Mouse (Mus musculus): ENCODE results near the gene Thsd4. TPM values are rescaled to one million over a fixed set of nuclear protein-coding genes. Genes with fewer than 3 reads are reported as not detected.
A peak's percentile ranks its signal among the peaks of the same experiment; 100 is the strongest.

Thsd4 gene
- polyA plus RNA-seq, 1 experiment from 2014 or later: 3.4 TPM

DNA sequence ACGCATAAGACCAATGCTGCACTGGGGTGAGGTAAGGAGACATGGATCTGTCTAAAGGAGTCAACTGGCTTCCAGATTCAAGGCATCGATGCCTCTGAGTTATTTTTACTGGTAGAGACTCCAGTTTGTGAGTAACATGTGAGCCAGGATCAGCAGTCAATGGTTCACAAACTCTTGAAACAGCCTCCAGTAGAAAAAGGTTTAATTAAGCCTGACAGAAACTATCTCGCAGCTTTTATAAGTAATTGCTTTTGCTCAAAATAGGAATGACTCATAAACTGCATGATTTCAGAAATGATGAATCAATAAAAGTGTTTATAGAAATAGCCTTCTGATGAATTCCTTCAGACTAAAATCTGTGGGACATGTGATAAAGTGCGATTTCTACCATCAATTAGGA is 432.4 kb downstream of the Thsd4 start:
- DNase-seq (ENCODE audit: low spot score): no peak
- ATAC-seq: no peak
- Histone ChIP-seq H3K4me1 (ENCODE audit: insufficient read depth, low read depth, low read length) (no peaks in the 10 kb centered on the region), H3K36me3 (ENCODE audit: insufficient read depth, low read length) (no peaks in the 10 kb centered on the region), H3K9me3 (ENCODE audit: low read length) (no peaks in the 10 kb centered on the region), H3K27ac (ENCODE audit: low read length) (no peak overlapping the region), H3K27me3 (replicated peaks; ENCODE audit: insufficient read depth, low read length) (no peaks in the 10 kb centered on the region), H3K9ac (replicated peaks; ENCODE audit: low read depth) (no peak overlapping the region), H3K4me3 (ENCODE audit: low read depth, low read length) (no peak overlapping the region), H3K4me2 (replicated peaks; ENCODE audit: low read depth, low read length) (no peak overlapping the region)
- WGBS: 88% methylated on average over 4 of the region's 4 CpGs
- TF ChIP-seq EP300 (IDR thresholded peaks at IDR 0.05): no peak
- no peak for TF ChIP-seq CTCF (IDR thresholded peaks at IDR 0.05)

DNA sequence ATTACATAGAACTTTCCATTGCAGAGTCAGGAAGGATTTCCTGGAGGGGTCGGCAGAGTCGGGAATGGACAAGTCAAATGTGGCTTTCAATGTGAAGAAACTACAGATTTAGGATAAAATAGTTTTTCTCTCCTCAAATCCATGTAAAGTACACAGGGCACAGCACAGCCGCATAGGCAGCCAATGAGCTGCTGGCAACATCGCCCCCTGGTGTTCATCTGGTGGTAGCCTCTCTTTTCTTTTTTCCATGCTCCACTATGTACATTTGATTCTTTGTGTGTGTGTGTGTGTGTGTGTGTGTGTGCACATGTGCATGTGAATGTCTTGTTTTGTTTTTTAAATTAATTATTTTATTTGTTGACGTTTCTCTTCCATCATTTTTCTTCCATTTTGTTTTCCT is 433.7 kb downstream of the Thsd4 start:
- Histone ChIP-seq H3K9me3 (ENCODE audit: low read length) (no peaks in the 10 kb centered on the region), H3K4me1 (ENCODE audit: insufficient read depth, low read depth, low read length) (no peaks in the 10 kb centered on the region), H3K9ac (replicated peaks; ENCODE audit: low read depth) (no peak overlapping the region), H3K27me3 (replicated peaks; ENCODE audit: insufficient read depth, low read length) (no peaks in the 10 kb centered on the region), H3K4me3 (ENCODE audit: low read depth, low read length) (no peak overlapping the region), H3K4me2 (replicated peaks; ENCODE audit: low read depth, low read length) (no peak overlapping the region), H3K36me3 (ENCODE audit: insufficient read depth, low read length) (no peaks in the 10 kb centered on the region), H3K27ac (ENCODE audit: low read length) (no peak overlapping the region)
- WGBS: 52% methylated on average over 5 of the region's 5 CpGs
- ATAC-seq: no peak
- DNase-seq (ENCODE audit: low spot score): peak; percentile 26
- TF ChIP-seq CTCF (IDR thresholded peaks at IDR 0.05): peak; percentile 73
- TF ChIP-seq EP300 (IDR thresholded peaks at IDR 0.05): no peak

DNA sequence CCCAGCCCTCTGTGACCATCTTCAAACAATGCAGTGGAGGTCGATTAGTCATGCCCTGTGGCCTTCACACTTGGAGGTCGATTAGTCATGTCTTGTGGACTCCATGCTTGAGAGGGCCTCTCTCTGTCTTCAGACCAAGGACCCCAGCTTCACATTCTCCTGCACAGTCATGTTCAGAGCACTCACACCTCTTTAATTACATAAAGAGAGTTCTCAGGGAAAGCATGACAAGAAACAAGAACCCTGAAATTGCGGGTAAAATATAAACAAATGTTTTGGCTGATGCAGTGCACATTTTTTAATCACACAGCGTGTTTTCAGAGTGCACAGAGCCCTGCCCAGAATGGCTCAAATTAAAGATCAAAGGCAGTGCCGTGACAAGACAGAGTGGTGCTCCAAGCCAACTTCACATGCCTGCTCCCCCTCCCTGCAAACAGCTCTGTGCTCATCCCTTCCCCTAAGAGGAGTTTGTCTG is 439.7 kb downstream of the Thsd4 start:
- TF ChIP-seq EP300 (IDR thresholded peaks at IDR 0.05): 0 out of 2 replicates have a peak, but pooled peaks have one; percentile 16
- TF ChIP-seq CTCF (IDR thresholded peaks at IDR 0.05): no peak
- Histone ChIP-seq H3K36me3 (ENCODE audit: insufficient read depth, low read length) (no peaks in the 10 kb centered on the region), H3K4me1 (ENCODE audit: insufficient read depth, low read depth, low read length) (no peaks in the 10 kb centered on the region; the same call in 1 of the 2 replicates), H3K27me3 (replicated peaks; ENCODE audit: insufficient read depth, low read length) (no peaks in the 10 kb centered on the region), H3K4me2 (replicated peaks; ENCODE audit: low read depth, low read length) (no peak overlapping the region), H3K9ac (replicated peaks; ENCODE audit: low read depth) (no peak overlapping the region), H3K4me3 (ENCODE audit: low read depth, low read length) (no peak overlapping the region), H3K27ac (ENCODE audit: low read length) (no peak overlapping the region), H3K9me3 (ENCODE audit: low read length) (no peaks in the 10 kb centered on the region)
- peak; percentile 63 for DNase-seq (ENCODE audit: low spot score)
- peak; percentile 83 for ATAC-seq
- 6% methylated on average over 5 of the region's 5 CpGs for WGBS

DNA sequence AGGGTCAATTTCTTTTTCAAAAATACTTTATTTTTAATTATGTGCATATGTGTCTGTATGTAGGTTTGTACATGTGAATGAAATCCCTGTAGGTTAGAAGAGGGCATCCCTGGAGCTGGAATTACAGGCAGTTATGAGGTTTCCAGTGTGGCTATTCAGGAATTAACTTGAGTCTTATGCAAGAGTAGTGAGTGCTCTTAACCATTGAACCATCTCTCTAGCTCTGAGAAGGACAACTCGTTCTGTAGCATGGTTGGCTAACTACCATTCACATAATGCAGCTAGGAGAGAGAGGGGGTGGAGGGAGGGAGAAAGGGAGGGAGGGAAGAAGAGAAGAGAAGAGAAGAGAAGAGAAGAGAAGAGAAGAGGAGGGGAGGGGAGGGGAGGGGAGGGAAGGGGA is 444.1 kb downstream of the Thsd4 start:
- no peak overlapping the region for H3K4me2 ChIP-seq (replicated peaks; ENCODE audit: low read depth, low read length)
- H3K27me3 ChIP-seq (replicated peaks; ENCODE audit: insufficient read depth, low read length): no peaks in the 10 kb centered on the region
- 46% methylated on average over 1 of the region's 1 CpGs for WGBS
- TF ChIP-seq CTCF (IDR thresholded peaks at IDR 0.05) (no peak), EP300 (IDR thresholded peaks at IDR 0.05) (no peak)
- no peak overlapping the region for H3K27ac ChIP-seq (ENCODE audit: low read length)
- no peaks in the 10 kb centered on the region for H3K9me3 ChIP-seq (ENCODE audit: low read length)
- DNase-seq (ENCODE audit: low spot score): no peak
- no peaks in the 10 kb centered on the region for H3K36me3 ChIP-seq (ENCODE audit: insufficient read depth, low read length)
- no peak for ATAC-seq
- no peaks in the 10 kb centered on the region; the same call in 1 of the 2 replicates for H3K4me1 ChIP-seq (ENCODE audit: insufficient read depth, low read depth, low read length)
- H3K9ac ChIP-seq (replicated peaks; ENCODE audit: low read depth): no peak overlapping the region
- H3K4me3 ChIP-seq (ENCODE audit: low read depth, low read length): no peak overlapping the region

DNA sequence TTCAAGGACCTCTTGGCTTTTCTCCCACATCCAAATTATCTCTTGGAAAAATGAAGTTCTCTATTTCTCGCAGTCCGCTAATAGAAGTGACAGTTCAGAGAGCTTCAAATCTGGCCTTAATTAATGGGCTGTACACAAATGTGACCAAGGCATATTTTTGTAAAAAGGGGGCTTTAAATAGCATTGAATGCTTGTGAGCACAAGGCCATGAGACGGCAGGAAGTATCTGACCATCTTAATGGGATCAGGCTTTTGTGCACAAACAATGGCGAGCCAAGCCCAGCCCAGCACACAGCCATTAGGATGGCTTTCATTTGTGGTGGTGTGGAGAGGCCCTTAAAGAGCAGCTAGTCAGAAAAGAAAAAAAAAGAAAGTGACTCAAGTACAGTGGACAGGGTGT is 445.4 kb downstream of the Thsd4 start:
- Histone ChIP-seq H3K4me2 (replicated peaks; ENCODE audit: low read depth, low read length) (no peak overlapping the region), H3K36me3 (ENCODE audit: insufficient read depth, low read length) (no peaks in the 10 kb centered on the region), H3K4me1 (ENCODE audit: insufficient read depth, low read depth, low read length) (no peaks in the 10 kb centered on the region), H3K9me3 (ENCODE audit: low read length) (no peaks in the 10 kb centered on the region), H3K9ac (replicated peaks; ENCODE audit: low read depth) (no peak overlapping the region), H3K27me3 (replicated peaks; ENCODE audit: insufficient read depth, low read length) (no peaks in the 10 kb centered on the region), H3K4me3 (ENCODE audit: low read depth, low read length) (no peak overlapping the region), H3K27ac (ENCODE audit: low read length) (no peak overlapping the region)
- ATAC-seq (no peak), DNase-seq (ENCODE audit: low spot score) (no peak)
- TF ChIP-seq EP300 (IDR thresholded peaks at IDR 0.05): no peak
- TF ChIP-seq CTCF (IDR thresholded peaks at IDR 0.05): no peak
- 51% methylated on average over 4 of the region's 4 CpGs for WGBS

DNA sequence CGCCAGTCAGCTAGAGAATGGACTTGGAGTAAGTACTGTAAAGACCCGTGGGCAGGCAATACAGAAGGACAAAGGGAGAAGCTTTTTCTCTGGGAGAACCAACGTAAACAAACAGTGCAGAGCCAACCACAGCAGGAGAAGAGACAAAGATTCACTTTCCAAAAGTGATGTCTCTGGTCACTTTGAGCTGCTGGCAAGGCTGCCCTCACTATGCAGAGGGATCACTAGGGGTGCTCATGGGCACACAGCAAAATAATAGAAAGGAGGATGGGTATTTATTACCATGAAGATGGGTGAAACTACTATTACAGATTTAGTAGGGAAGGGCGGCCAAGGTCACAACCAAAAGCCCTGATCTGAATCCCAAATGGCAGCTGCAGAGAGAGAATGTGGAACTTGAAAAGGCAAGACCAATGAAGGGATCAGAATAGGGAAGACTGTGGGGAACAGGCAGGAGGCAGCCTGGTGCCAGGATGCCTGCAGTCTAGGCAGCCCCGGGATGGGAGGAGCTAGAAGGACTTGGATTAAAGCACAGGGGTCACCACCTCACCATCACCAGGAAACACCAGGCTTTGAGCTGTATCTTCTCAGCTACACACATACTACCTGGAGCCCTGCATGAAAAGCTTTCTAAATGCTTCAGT is 450.1 kb downstream of the Thsd4 start:
- Histone ChIP-seq H3K27ac (ENCODE audit: low read length) (no peak overlapping the region), H3K4me2 (replicated peaks; ENCODE audit: low read depth, low read length) (no peak overlapping the region), H3K27me3 (replicated peaks; ENCODE audit: insufficient read depth, low read length) (no peaks in the 10 kb centered on the region), H3K9me3 (ENCODE audit: low read length) (no peaks in the 10 kb centered on the region), H3K4me3 (ENCODE audit: low read depth, low read length) (no peak overlapping the region), H3K36me3 (ENCODE audit: insufficient read depth, low read length) (no peaks in the 10 kb centered on the region), H3K4me1 (ENCODE audit: insufficient read depth, low read depth, low read length) (no peaks in the 10 kb centered on the region), H3K9ac (replicated peaks; ENCODE audit: low read depth) (no peak overlapping the region)
- no peak for DNase-seq (ENCODE audit: low spot score)
- TF ChIP-seq CTCF (IDR thresholded peaks at IDR 0.05) (no peak), EP300 (IDR thresholded peaks at IDR 0.05) (no peak)
- 53% methylated on average over 5 of the region's 5 CpGs for WGBS
- ATAC-seq: no peak
